Mouse (Mus musculus): Measurements from ENCODE around the gene Prlhr. TPM values are rescaled to one million over a fixed set of nuclear protein-coding genes. Genes with fewer than 3 reads are reported as not detected.

The Prlhr gene
- polyA plus RNA-seq, 3 experiments from 2014 or later = not detected

DNA sequence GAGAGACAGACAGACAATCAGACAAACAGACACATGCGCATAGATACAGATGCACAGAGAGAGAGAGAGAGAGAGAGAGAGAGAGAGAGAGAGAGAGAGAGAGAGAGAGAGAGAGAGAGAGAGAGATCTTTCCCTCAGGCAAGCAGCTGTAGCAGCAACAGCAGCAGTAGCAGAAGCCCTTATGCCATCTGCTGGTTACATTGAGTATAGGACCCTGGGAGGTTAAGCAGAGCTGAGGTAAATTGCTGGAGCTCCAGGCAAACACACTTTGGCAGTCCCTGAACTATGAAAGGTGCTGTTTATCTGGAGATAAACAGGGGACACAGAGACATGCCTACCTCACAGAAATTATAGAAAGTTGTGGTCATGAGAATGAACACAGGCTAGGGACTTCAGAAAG is 50.5 kb downstream of the Prlhr start:
- ATAC-seq = no peak

Other genes with a start within 250 kb of the Prlhr start
- 10 to 100 TPM; 68.8 to 82.8 (median 71.0) TPM for gene Fam204a, start 241.6 kb downstream of the Prlhr start, polyA plus RNA-seq (2017; shearing (Covaris generic))
- gene Cacul1, start 112.7 kb upstream of the Prlhr start, polyA plus RNA-seq (2017; shearing (Covaris generic)) = 10 to 100 TPM; 15.9 to 34.0 (median 29.7) TPM